Mouse (Mus musculus): Measurements from ENCODE around the gene Ushbp1.
A peak's percentile ranks its signal among the peaks of the same experiment; 100 is the strongest.
"Not testable (repeated sequence)": the region's sequence is repeated elsewhere in the genome, so short reads cannot be mapped to it uniquely, and the experiment has no call there.

Gene Ushbp1

GRCm38 (mm10) chr8:71369040-71369718 lies 26.4 kb downstream of the Ushbp1 start:
- no peak for DNase-seq (ENCODE audit: low spot score)

GRCm38 (mm10) chr8:71368366-71368765 lies 27.2 kb downstream of the Ushbp1 start:
- DNase-seq (ENCODE audit: low spot score): no peak

GRCm38 (mm10) chr8:71367529-71368176 lies 27.9 kb downstream of the Ushbp1 start:
- peak; percentile 69 for DNase-seq (ENCODE audit: low spot score)

- DNase-seq (ENCODE audit: low spot score): peak; percentile 90
Measured at GRCm38 (mm10) chr8:71366771-71367528, 28.7 kb downstream of the Ushbp1 start, which contains the start of gene Use1. Use1 (plus strand) TSS chr8:71366848.

GRCm38 (mm10) chr8:71358026-71358425 lies 37.6 kb downstream of the Ushbp1 start:
- no peak for DNase-seq (ENCODE audit: low spot score)

- DNase-seq (ENCODE audit: low spot score): no peak
Measured at GRCm38 (mm10) chr8:71351520-71351919, 44.1 kb downstream of the Ushbp1 start.

- DNase-seq (ENCODE audit: low spot score): no peak
Measured at GRCm38 (mm10) chr8:71351117-71351516, 44.5 kb downstream of the Ushbp1 start.

GRCm38 (mm10) chr8:71346581-71346980 lies 49.0 kb downstream of the Ushbp1 start:
- DNase-seq (ENCODE audit: low spot score): no peak

- DNase-seq (ENCODE audit: low spot score): peak; percentile 71
Measured at GRCm38 (mm10) chr8:71340625-71341024, 55.0 kb downstream of the Ushbp1 start.

GRCm38 (mm10) chr8:71337834-71338233 lies 57.8 kb downstream of the Ushbp1 start:
- not testable (repeated sequence) for DNase-seq (ENCODE audit: low spot score)

All from testis, postnatal 10 days (tissue).